In the genomic region with DNA sequence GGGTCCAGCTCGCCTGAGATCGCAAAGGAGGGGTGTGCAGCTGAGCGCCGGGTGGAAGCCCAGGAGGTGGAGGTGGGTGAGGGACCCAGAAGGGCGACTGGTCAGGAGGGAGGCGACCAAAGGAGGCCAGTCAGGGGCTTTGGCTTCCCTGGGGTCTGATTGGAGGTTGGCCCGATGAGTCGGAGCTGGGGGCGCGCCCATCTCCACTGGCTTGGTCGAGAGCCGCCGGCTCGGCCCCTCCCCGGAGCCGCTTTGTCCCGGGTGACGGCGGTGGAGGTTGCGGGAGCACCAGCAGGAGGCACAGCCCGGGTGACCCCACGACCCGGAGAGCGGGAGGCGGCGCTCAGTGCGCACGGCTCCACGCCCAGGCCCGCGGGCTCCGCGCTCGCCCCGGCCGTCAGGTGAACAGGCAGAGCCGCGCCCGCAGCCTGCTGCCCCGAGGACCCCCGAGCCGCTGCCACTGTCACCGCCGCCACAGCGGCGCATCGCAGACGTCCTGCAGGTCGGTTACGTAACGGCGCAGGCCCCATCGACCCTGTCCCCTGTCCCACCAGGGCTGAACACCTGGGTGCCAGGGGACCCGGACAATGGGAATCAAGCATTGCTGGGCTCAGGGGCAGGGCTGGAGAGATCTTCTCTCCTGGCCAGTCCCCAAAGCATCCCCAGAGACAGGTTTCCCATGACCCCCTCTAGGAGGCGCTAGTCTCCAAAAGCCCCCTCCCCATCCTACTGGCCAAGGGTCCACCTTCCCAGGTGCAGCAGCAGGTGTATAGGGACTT, we compare ENCODE assay signal across 9 mouse cellular contexts. TPM values are rescaled to one million over a fixed set of nuclear protein-coding genes. Genes with fewer than 3 reads are reported as not detected.
DNase-seq lines count a peak whose midpoint lies in the region; ATAC-seq and TF ChIP-seq lines count a peak whose summit lies in the region.
"Had no signal": no experiment of that assay in that cellular context is flagged by ENCODE, and none has a peak within 500 bp of the region (broad histone marks: within the 10 kb centered on the region; RNA-seq: fewer than 3 reads in every experiment).

No protein-coding gene starts in this region.

- DNase-seq in thymus, adult 2 months, result peak; percentile 11
- DNase-seq in thymus, postnatal 10 days (ENCODE audit: low spot score in 2 of 2), result no peak
- peak; percentile 43 for DNase-seq in embryonic facial prominence, embryonic 14.5 days (ENCODE audit: low spot score)
- peak; percentile 80 to 81 for DNase-seq in heart, adult 9 months (ENCODE audit: low spot score in 2 of 2)
- peak; percentile 66 for DNase-seq in kidney, adult 2 months
- peak; percentile 49 for DNase-seq in liver
- DNase-seq in midbrain, postnatal 0 days (ENCODE audit: low spot score), result peak; percentile 70
- DNase-seq in testis, postnatal 10 days (ENCODE audit: low spot score), result peak; percentile 64

- H3K9me3 ChIP-seq in embryonic facial prominence, embryonic 14.5 days (ENCODE audit: control insufficient read depth, low read length), result no peaks in the 10 kb centered on the region
- H3K9me3 ChIP-seq in midbrain, postnatal 0 days (ENCODE audit: low read length), result no peaks in the 10 kb centered on the region

- H3K9ac ChIP-seq in embryonic facial prominence, embryonic 14.5 days (ENCODE audit: low read depth, low read length), result peak overlapping the region; percentile 69
- peak overlapping the region; percentile 94 for H3K9ac ChIP-seq in midbrain, postnatal 0 days (replicated peaks; ENCODE audit: low read length, poor library complexity, severe bottlenecking)

- no peak overlapping the region for H3K4me3 ChIP-seq in thymus, adult 2 months (ENCODE audit: control insufficient read depth, insufficient read depth, low read length)
- H3K4me3 ChIP-seq in embryonic facial prominence, embryonic 14.5 days (ENCODE audit: low read depth, low read length), result peak overlapping the region; percentile 57
- H3K4me3 ChIP-seq in kidney, adult 2 months (ENCODE audit: insufficient read depth, low read depth, low read length), result peak overlapping the region; percentile 81
- H3K4me3 ChIP-seq in midbrain, postnatal 0 days (ENCODE audit: low read depth, low read length), result peak overlapping the region; percentile 76

- TF ChIP-seq POLR2A in thymus, adult 2 months (IDR thresholded peaks at IDR 0.05; ENCODE audit: control insufficient read depth, extremely low read depth, insufficient read depth, low read length, poor library complexity), result no peak
- TF ChIP-seq POLR2A in kidney, adult 2 months (IDR thresholded peaks at IDR 0.05; ENCODE audit: low read depth, low read length), result no peak

- H3K4me1 ChIP-seq in thymus, adult 2 months (replicated peaks; ENCODE audit: control insufficient read depth, insufficient read depth, low read length), result no peaks in the 10 kb centered on the region
- peaks cover 6% of the 10 kb centered on the region; the same call in 1 of the 2 replicates for H3K4me1 ChIP-seq in embryonic facial prominence, embryonic 14.5 days (ENCODE audit: control insufficient read depth, insufficient read depth, low read length)
- H3K4me1 ChIP-seq in kidney, adult 2 months (ENCODE audit: control insufficient read depth, insufficient read depth, low read length), result no peaks in the 10 kb centered on the region
- H3K4me1 ChIP-seq in midbrain, postnatal 0 days (ENCODE audit: insufficient read depth, low read length), result no peaks in the 10 kb centered on the region

- TF ChIP-seq CTCF in thymus, adult 2 months (IDR thresholded peaks at IDR 0.05; ENCODE audit: borderline replicate concordance, control insufficient read depth, extremely low read depth, insufficient read depth, low read length, poor library complexity), result no peak
- 0 out of 2 replicates have a peak, but pooled peaks have one; percentile 18 for TF ChIP-seq CTCF in kidney, adult 2 months (conservative IDR thresholded peaks at IDR 0.05; ENCODE audit: insufficient read depth, insufficient read length, low read depth, low read length)
- TF ChIP-seq CTCF in midbrain, postnatal 0 days (IDR thresholded peaks at IDR 0.05), result peak; percentile 65

- H3K27me3 ChIP-seq in thymus, adult 2 months (ENCODE audit: control insufficient read depth, insufficient read depth, low read length), result no peaks in the 10 kb centered on the region; the same call in 1 of the 2 replicates
- peaks cover 19% of the 10 kb centered on the region for H3K27me3 ChIP-seq in embryonic facial prominence, embryonic 14.5 days (replicated peaks; ENCODE audit: control insufficient read depth, insufficient read depth, low read length)
- H3K27me3 ChIP-seq in kidney, adult 2 months (replicated peaks; ENCODE audit: control insufficient read depth, insufficient read depth, low read length), result no peaks in the 10 kb centered on the region
- H3K27me3 ChIP-seq in midbrain, postnatal 0 days (ENCODE audit: insufficient read depth, low read length), result no peaks in the 10 kb centered on the region
- H3K27me3 ChIP-seq: CH12.LX had no signal

- 3% methylated on average over 53 of the region's 55 CpGs for WGBS in thymus, adult 2 months
- 3% methylated on average over 7 of the region's 55 CpGs for WGBS in embryonic facial prominence, embryonic 14.5 days
- WGBS in kidney, adult 2 months, result 2% methylated on average over 55 of the region's 55 CpGs
- WGBS in midbrain, postnatal 0 days, result under 1% methylated on average over 41 of the region's 55 CpGs

- no peak overlapping the region for H3K27ac ChIP-seq in thymus, adult 2 months (ENCODE audit: control insufficient read depth, insufficient read depth, low read length)
- no peak overlapping the region for H3K27ac ChIP-seq in embryonic facial prominence, embryonic 14.5 days (replicated peaks; ENCODE audit: low read depth, low read length)
- peak overlapping the region; percentile 37 for H3K27ac ChIP-seq in kidney, adult 2 months (ENCODE audit: insufficient read depth, low read depth, low read length)
- peak overlapping the region; percentile 68 for H3K27ac ChIP-seq in midbrain, postnatal 0 days (ENCODE audit: low read depth, low read length)

- peak; percentile 90 for ATAC-seq in embryonic facial prominence, embryonic 14.5 days (ENCODE audit: low read depth)
- peak; percentile 92 for ATAC-seq in midbrain, postnatal 0 days (ENCODE audit: low FRiP score)

- no peaks in the 10 kb centered on the region for H3K36me3 ChIP-seq in thymus, adult 2 months (ENCODE audit: control insufficient read depth, insufficient read depth, low read length)
- no peaks in the 10 kb centered on the region for H3K36me3 ChIP-seq in embryonic facial prominence, embryonic 14.5 days (ENCODE audit: control insufficient read depth, insufficient read depth, low read length)
- no peaks in the 10 kb centered on the region for H3K36me3 ChIP-seq in kidney, adult 2 months (ENCODE audit: control insufficient read depth, insufficient read depth, low read length)
- H3K36me3 ChIP-seq in midbrain, postnatal 0 days (ENCODE audit: insufficient read depth, low read length), result no peaks in the 10 kb centered on the region

- peak overlapping the region; percentile 96 for H3K4me2 ChIP-seq in embryonic facial prominence, embryonic 14.5 days (ENCODE audit: low read depth, low read length)
- H3K4me2 ChIP-seq in midbrain, postnatal 0 days (ENCODE audit: low read depth, low read length, poor library complexity, severe bottlenecking), result peak overlapping the region; percentile 86

RNA-seq across cellular contexts. Expression of a gene that starts 0.6 kb away (rescaled TPM):
- 1.4 and 6.4 TPM in 2 replicates for polyA plus RNA-seq in thymus, adult 2 months (2012; rRNA removed)
- polyA plus RNA-seq in embryonic facial prominence, embryonic 14.5 days (2014; fragmentation: Nextera tagmentation; extraction: Ambion mirVana), result 6.3 and 8.4 TPM in 2 replicates
- polyA plus RNA-seq in kidney, adult 2 months (2012; rRNA removed), result 15.4 and 18.3 TPM in 2 replicates
- 136 and 142 TPM in 2 replicates for total RNA-seq in midbrain, postnatal 0 days (2014; rRNA removed)
- 82.2 and 96.7 TPM in 2 replicates for polyA plus RNA-seq in midbrain, postnatal 0 days (2015; fragmentation: Nextera tagmentation; extraction: Ambion mirVana)

Comparison
In these comparisons a context has a peak if more than half of its experiments do, and no peak if none do; other contexts are left out.
1. DNase-seq: peak in thymus, adult 2 months (single experiment), embryonic facial prominence, embryonic 14.5 days (single experiment), heart, adult 9 months (2 of 2), kidney, adult 2 months (single experiment), liver (single experiment), midbrain, postnatal 0 days (single experiment) and testis, postnatal 10 days (single experiment); none in thymus, postnatal 10 days (0 of 2).
2. H3K27ac ChIP-seq: peak in kidney, adult 2 months (single experiment) and midbrain, postnatal 0 days (single experiment); none in thymus, adult 2 months (single experiment) and embryonic facial prominence, embryonic 14.5 days (single experiment).